Comparison of ENCODE assay signal across 17 mouse cellular contexts in genomic region chr1:37362721-37363120, GRCm38 (mm10).
"Had no signal": no experiment of that assay in that cellular context is flagged by ENCODE, and none has a peak within 500 bp of the region (broad histone marks: within the 10 kb centered on the region; RNA-seq: fewer than 3 reads in every experiment).

No protein-coding gene starts in this region.

- H3K4me2 ChIP-seq: liver, embryonic 13.5 days; midbrain, embryonic 12.5 days; midbrain, embryonic 15.5 days; neural tube, embryonic 12.5 days; neural tube, embryonic 15.5 days had no signal

- H3K27me3 ChIP-seq: liver, embryonic 13.5 days; midbrain, embryonic 12.5 days; midbrain, embryonic 15.5 days; neural tube, embryonic 12.5 days; neural tube, embryonic 15.5 days had no signal

- H3K4me3 ChIP-seq: layer of hippocampus, adult 2 months; liver, embryonic 13.5 days; midbrain, embryonic 12.5 days; midbrain, embryonic 15.5 days; neural tube, embryonic 12.5 days; neural tube, embryonic 15.5 days had no signal

- H3K4me1 ChIP-seq: liver, embryonic 13.5 days; midbrain, embryonic 12.5 days; midbrain, embryonic 15.5 days; neural tube, embryonic 12.5 days; neural tube, embryonic 15.5 days had no signal

- DNase-seq: kidney, adult 2 months; kidney, postnatal 25 days; layer of hippocampus, adult 9-11 months; liver, embryonic 13.5 days; lung, adult 2 months; retina, postnatal 1 day; thymus, adult 2 months; thymus, postnatal 14 days; thymus, postnatal 4 days had no signal

- ATAC-seq: intestine, postnatal 0 days; midbrain, embryonic 15.5 days had no signal

- H3K9me3 ChIP-seq: liver, embryonic 13.5 days; midbrain, embryonic 12.5 days; midbrain, embryonic 15.5 days; neural tube, embryonic 12.5 days; neural tube, embryonic 15.5 days had no signal

- H3K27ac ChIP-seq: kidney, postnatal 0 days; layer of hippocampus, adult 2 months; liver, embryonic 13.5 days; macrophage; midbrain, embryonic 12.5 days; midbrain, embryonic 15.5 days; neural tube, embryonic 12.5 days; neural tube, embryonic 15.5 days had no signal

- H3K9ac ChIP-seq: liver, embryonic 13.5 days; midbrain, embryonic 12.5 days; midbrain, embryonic 15.5 days; neural tube, embryonic 12.5 days; neural tube, embryonic 15.5 days had no signal
